ENCODE assay signal across 8 mouse cellular contexts in the genomic region with DNA sequence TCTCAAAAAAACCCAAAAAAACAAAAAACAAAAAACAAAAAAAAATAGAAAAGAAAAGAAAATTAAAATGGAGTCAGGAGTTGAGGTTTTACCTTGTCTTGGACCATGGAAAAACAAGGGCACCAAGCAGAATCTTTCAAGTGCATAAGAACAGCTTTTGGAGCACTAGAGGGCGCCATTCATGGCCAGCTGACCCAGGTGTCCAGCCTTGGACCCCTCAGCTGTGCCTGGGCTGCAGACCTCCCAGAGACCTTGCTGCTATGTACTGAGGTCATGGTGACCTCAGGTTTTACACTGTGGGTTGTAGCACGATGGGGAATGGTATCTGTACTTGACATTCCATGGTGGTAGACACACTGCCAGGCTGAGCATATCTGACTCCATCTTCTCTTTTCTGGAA. TPM values are rescaled to one million over a fixed set of nuclear protein-coding genes. Genes with fewer than 3 reads are reported as not detected.
DNase-seq lines count a peak whose midpoint lies in the region; ATAC-seq and TF ChIP-seq lines count a peak whose summit lies in the region.

No protein-coding gene starts in this region.

- no peak overlapping the region for H3K4me2 ChIP-seq in hindbrain, embryonic 11.5 days (replicated peaks; ENCODE audit: low read depth, low read length)
- no peak overlapping the region for H3K4me2 ChIP-seq in hindbrain, embryonic 13.5 days
- H3K4me2 ChIP-seq in midbrain, embryonic 14.5 days (ENCODE audit: low read length) = no peak overlapping the region

- H3K27ac ChIP-seq in hindbrain, embryonic 11.5 days (ENCODE audit: low read depth, low read length) = no peak overlapping the region
- no peak overlapping the region for H3K27ac ChIP-seq in hindbrain, embryonic 13.5 days
- no peak overlapping the region for H3K27ac ChIP-seq in midbrain, embryonic 14.5 days (replicated peaks; ENCODE audit: low read depth, low read length)

- CTCF ChIA-PET in Patski (lab: Charles Lee) = interaction anchor here (0.8 kb wide), 1 partner anchor 30 kb away, joined by 3 read pairs; no protein-coding TSS in a partner anchor

- TF ChIP-seq CTCF in Patski (IDR thresholded peaks at IDR 0.05) = peak; percentile 71

- ATAC-seq in hindbrain, embryonic 11.5 days (ENCODE audit: low FRiP score) = no peak
- ATAC-seq in hindbrain, embryonic 13.5 days (ENCODE audit: low FRiP score) = no peak
- no peak for ATAC-seq in Patski
- peak; percentile 26 for ATAC-seq in granulocyte monocyte progenitor cell, adult 5-6 weeks (replicated peaks; ENCODE audit: poor library complexity, severe bottlenecking)
- ATAC-seq in midbrain, embryonic 14.5 days (ENCODE audit: low FRiP score, low TSS enrichment) = no peak

- no peaks in the 10 kb centered on the region for H3K9me3 ChIP-seq in hindbrain, embryonic 11.5 days (ENCODE audit: control insufficient read depth, low read length)
- no peaks in the 10 kb centered on the region for H3K9me3 ChIP-seq in hindbrain, embryonic 13.5 days
- H3K9me3 ChIP-seq in midbrain, embryonic 14.5 days (ENCODE audit: control insufficient read depth, low read length) = no peaks in the 10 kb centered on the region

- WGBS in hindbrain, embryonic 11.5 days = 52% methylated on average over 2 of the region's 2 CpGs
- WGBS in hindbrain, embryonic 13.5 days = 45% methylated on average over 2 of the region's 2 CpGs
- WGBS in midbrain, embryonic 14.5 days = 55% methylated on average over 2 of the region's 2 CpGs

- POLR2A ChIA-PET in Patski (lab: Charles Lee) = no interaction called here

- H3K4me1 ChIP-seq in hindbrain, embryonic 11.5 days (replicated peaks; ENCODE audit: control insufficient read depth, insufficient read depth, low read length) = no peaks in the 10 kb centered on the region
- H3K4me1 ChIP-seq in hindbrain, embryonic 13.5 days (replicated peaks) = no peaks in the 10 kb centered on the region
- H3K4me1 ChIP-seq in midbrain, embryonic 14.5 days (ENCODE audit: control insufficient read depth, insufficient read depth, low read length) = no peaks in the 10 kb centered on the region

- in situ Hi-C loops in Patski (cut with MboI; ENCODE audit: low pct_unique_long_range_greater_than_20kb) = no loop called here

- no peak overlapping the region for H3K9ac ChIP-seq in hindbrain, embryonic 11.5 days (ENCODE audit: low read depth, low read length)
- no peak overlapping the region for H3K9ac ChIP-seq in hindbrain, embryonic 13.5 days
- no peak overlapping the region for H3K9ac ChIP-seq in midbrain, embryonic 14.5 days (replicated peaks; ENCODE audit: low read length)

- H3K4me3 ChIP-seq in hindbrain, embryonic 11.5 days (ENCODE audit: low read depth, low read length) = no peak overlapping the region
- no peak overlapping the region for H3K4me3 ChIP-seq in hindbrain, embryonic 13.5 days
- H3K4me3 ChIP-seq in midbrain, embryonic 14.5 days (replicated peaks; ENCODE audit: low read depth, low read length) = no peak overlapping the region

- peak; percentile 58 for DNase-seq in hindbrain, embryonic 11.5 days (ENCODE audit: low spot score)
- peak; percentile 22 to 36 for DNase-seq in B cell, adult 2 months
- DNase-seq in Patski (ENCODE audit: low read depth, low spot score) = no peak
- DNase-seq in midbrain, embryonic 14.5 days = peak; percentile 58
- no peak for DNase-seq in right cerebral cortex, postnatal 4 days
- DNase-seq in thymus, postnatal 36 days = no peak

- H3K27me3 ChIP-seq in hindbrain, embryonic 11.5 days (ENCODE audit: control insufficient read depth, insufficient read depth, low read length) = no peaks in the 10 kb centered on the region
- H3K27me3 ChIP-seq in hindbrain, embryonic 13.5 days = no peaks in the 10 kb centered on the region
- no peaks in the 10 kb centered on the region for H3K27me3 ChIP-seq in Patski
- H3K27me3 ChIP-seq in midbrain, embryonic 14.5 days (ENCODE audit: control insufficient read depth, insufficient read depth, low read length) = no peaks in the 10 kb centered on the region

- H3K36me3 ChIP-seq in hindbrain, embryonic 11.5 days (ENCODE audit: control insufficient read depth, insufficient read depth, low read length) = peaks cover 15% of the 10 kb centered on the region; the same call in 1 of the 2 replicates
- H3K36me3 ChIP-seq in hindbrain, embryonic 13.5 days = peaks cover 89% of the 10 kb centered on the region
- peaks cover 84% of the 10 kb centered on the region for H3K36me3 ChIP-seq in midbrain, embryonic 14.5 days (ENCODE audit: control insufficient read depth, insufficient read depth, low read length)

RNA-seq across cellular contexts. Expression of gene Ldlr, which starts 31.4 kb away (rescaled TPM):
- polyA plus RNA-seq in hindbrain, embryonic 11.5 days (2014; fragmentation: Nextera tagmentation; extraction: Ambion mirVana) = 17.9 and 22.0 TPM in 2 replicates
- 12.4 and 15.6 TPM in 2 replicates for polyA plus RNA-seq in hindbrain, embryonic 13.5 days (2015; fragmentation: Nextera tagmentation; extraction: Ambion mirVana)
- 38.4 TPM for polyA plus RNA-seq in Patski (2021)
- 8.9 and 9.0 TPM in 2 replicates for total RNA-seq in granulocyte monocyte progenitor cell, adult 5-6 weeks (2014; fragmentation: Nextera tagmentation)
- total RNA-seq in granulocyte monocyte progenitor cell, adult 5-6 weeks (2017) = 13.1 and 15.5 TPM in 2 replicates
- 8.2 and 9.4 TPM in 2 replicates for polyA plus RNA-seq in midbrain, embryonic 14.5 days (2014; fragmentation: Nextera tagmentation; extraction: Ambion mirVana)

Comparison
In these comparisons a context has a peak if more than half of its experiments do, and no peak if none do; other contexts are left out.
1. DNase-seq: peak in hindbrain, embryonic 11.5 days (single experiment), B cell, adult 2 months (2 of 2) and midbrain, embryonic 14.5 days (single experiment); none in Patski (single experiment), right cerebral cortex, postnatal 4 days (single experiment) and thymus, postnatal 36 days (0 of 2).